Comparison of ENCODE assay signal across 11 mouse cellular contexts in the genomic region with DNA sequence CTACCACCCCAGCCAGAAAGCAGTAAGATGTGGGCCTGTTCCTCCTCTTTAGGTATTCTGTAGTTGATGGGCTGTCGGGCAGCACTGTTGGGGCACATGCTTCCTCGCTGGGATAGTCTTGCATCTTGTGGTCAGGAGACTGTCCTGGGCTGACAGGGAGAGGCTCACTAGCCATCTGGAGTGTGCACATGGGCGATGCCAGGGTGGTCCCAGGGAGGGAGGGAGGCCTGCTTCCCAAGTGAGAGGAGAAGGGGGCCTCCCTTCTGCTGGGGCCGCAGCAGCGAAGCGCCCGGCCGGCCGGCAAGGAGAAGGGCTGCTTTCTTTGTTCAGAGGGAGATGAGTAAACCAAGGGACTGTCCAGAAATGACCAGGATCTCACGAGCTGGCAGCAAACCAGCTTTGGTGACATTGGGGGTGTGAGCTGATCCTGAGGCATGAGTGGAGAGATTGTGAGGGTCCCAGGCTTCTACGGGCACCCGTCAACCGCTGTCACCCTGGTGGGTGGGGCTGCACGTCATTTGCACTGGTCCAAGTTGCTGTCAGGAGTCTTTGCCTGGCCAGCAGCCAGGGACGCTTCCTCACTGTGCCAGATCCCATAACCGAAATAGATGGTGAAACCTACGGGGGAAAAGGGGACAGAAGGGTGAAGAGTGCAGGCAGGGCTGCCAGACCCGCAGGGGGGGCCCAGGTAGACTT.
DNase-seq lines count a peak whose midpoint lies in the region; ATAC-seq and TF ChIP-seq lines count a peak whose summit lies in the region.
"Had no signal": no experiment of that assay in that cellular context is flagged by ENCODE, and none has a peak within 500 bp of the region (broad histone marks: within the 10 kb centered on the region; RNA-seq: fewer than 3 reads in every experiment).

No protein-coding gene starts in this region.

- H3K27me3 ChIP-seq in heart, embryonic 13.5 days (replicated peaks): no peaks in the 10 kb centered on the region
- no peaks in the 10 kb centered on the region for H3K27me3 ChIP-seq in liver, embryonic 13.5 days
- H3K27me3 ChIP-seq in liver, embryonic 11.5 days (replicated peaks; ENCODE audit: control insufficient read depth, insufficient read depth, low read length): no peaks in the 10 kb centered on the region
- H3K27me3 ChIP-seq in E14TG2a.4 (ENCODE audit: insufficient read depth, low read length): no peaks in the 10 kb centered on the region
- no peaks in the 10 kb centered on the region for H3K27me3 ChIP-seq in hindbrain, postnatal 0 days (ENCODE audit: insufficient read depth, low read length)
- H3K27me3 ChIP-seq: kidney, embryonic 15.5 days had no signal

- no peak for TF ChIP-seq CTCF in E14TG2a.4 (conservative IDR thresholded peaks at IDR 0.05; ENCODE audit: low read length)
- no peak for TF ChIP-seq CTCF in hindbrain, postnatal 0 days (IDR thresholded peaks at IDR 0.05; ENCODE audit: low read depth)

- intact Hi-C loops in left cerebral cortex, postnatal 25 days (cut with DNase I): loop anchor here (1.0 to 10.0 kb wide), 3 partner anchors 119 to 459 kb away; no protein-coding TSS in a partner anchor

- H3K9me3 ChIP-seq in heart, embryonic 13.5 days: no peaks in the 10 kb centered on the region
- H3K9me3 ChIP-seq in liver, embryonic 13.5 days (replicated peaks): no peaks in the 10 kb centered on the region
- H3K9me3 ChIP-seq in liver, embryonic 11.5 days (ENCODE audit: control insufficient read depth, low read length): no peaks in the 10 kb centered on the region
- no peaks in the 10 kb centered on the region for H3K9me3 ChIP-seq in E14TG2a.4 (ENCODE audit: low read length)
- no peaks in the 10 kb centered on the region for H3K9me3 ChIP-seq in hindbrain, postnatal 0 days (ENCODE audit: low read length)
- H3K9me3 ChIP-seq: kidney, embryonic 15.5 days had no signal

- no peak overlapping the region for H3K4me2 ChIP-seq in heart, embryonic 13.5 days
- H3K4me2 ChIP-seq in liver, embryonic 13.5 days: no peak overlapping the region
- H3K4me2 ChIP-seq in liver, embryonic 11.5 days: no peak overlapping the region
- no peak overlapping the region for H3K4me2 ChIP-seq in hindbrain, postnatal 0 days (ENCODE audit: low read depth, low read length)
- H3K4me2 ChIP-seq: kidney, embryonic 15.5 days had no signal

- DNase-seq in heart, adult 8-10 months (ENCODE audit: low spot score): no peak
- DNase-seq in liver, embryonic 13.5 days: no peak
- DNase-seq in liver, embryonic 11.5 days (ENCODE audit: low spot score): no peak
- peak; percentile 53 for DNase-seq in hindbrain, postnatal 0 days (ENCODE audit: low spot score)
- no peak for DNase-seq in urinary bladder, postnatal 14 days (ENCODE audit: low spot score)
- no peak for DNase-seq in left cerebral cortex, postnatal 25 days (ENCODE audit: low spot score in 2 of 2)

- no peak overlapping the region for H3K4me3 ChIP-seq in heart, embryonic 13.5 days
- H3K4me3 ChIP-seq in liver, embryonic 13.5 days (replicated peaks): no peak overlapping the region
- no peak overlapping the region for H3K4me3 ChIP-seq in liver, embryonic 11.5 days (ENCODE audit: low read depth, low read length)
- H3K4me3 ChIP-seq in E14TG2a.4 (replicated peaks; ENCODE audit: low read length): peak overlapping the region; percentile 32; the same call in 1 of the 2 replicates
- H3K4me3 ChIP-seq in hindbrain, postnatal 0 days (ENCODE audit: low read length): no peak overlapping the region
- H3K4me3 ChIP-seq: kidney, embryonic 15.5 days; layer of hippocampus, adult 2 months; myocyte had no signal

- no peak for ATAC-seq in heart, embryonic 13.5 days (ENCODE audit: extremely low read depth, insufficient number of reproducible peaks, low FRiP score, low TSS enrichment)
- 0 out of 2 replicates have a peak, but pooled peaks have one; percentile 5 for ATAC-seq in liver, embryonic 13.5 days (ENCODE audit: low read depth)
- ATAC-seq in liver, embryonic 11.5 days (replicated peaks; ENCODE audit: low FRiP score): no peak
- ATAC-seq in hindbrain, postnatal 0 days: peak; percentile 69

- H3K27ac ChIP-seq in heart, embryonic 13.5 days (replicated peaks): 0 out of 2 replicates have a peak overlapping the region, but pooled peaks have one; percentile 28
- H3K27ac ChIP-seq in liver, embryonic 13.5 days: no peak overlapping the region
- H3K27ac ChIP-seq in liver, embryonic 11.5 days (ENCODE audit: low read depth, low read length): no peak overlapping the region
- H3K27ac ChIP-seq in hindbrain, postnatal 0 days: peak overlapping the region; percentile 45; the same call in 1 of the 2 replicates
- H3K27ac ChIP-seq: kidney, embryonic 15.5 days; layer of hippocampus, adult 2 months had no signal

- peak overlapping the region; percentile 62; the same call in 1 of the 2 replicates for H3K9ac ChIP-seq in heart, embryonic 13.5 days
- no peak overlapping the region for H3K9ac ChIP-seq in liver, embryonic 13.5 days
- no peak overlapping the region for H3K9ac ChIP-seq in liver, embryonic 11.5 days (ENCODE audit: low read depth, low read length)
- H3K9ac ChIP-seq in hindbrain, postnatal 0 days (replicated peaks; ENCODE audit: low read length): no peak overlapping the region
- H3K9ac ChIP-seq: kidney, embryonic 15.5 days had no signal

- H3K36me3 ChIP-seq in heart, embryonic 13.5 days: peaks cover 72% of the 10 kb centered on the region
- H3K36me3 ChIP-seq in liver, embryonic 13.5 days: peaks cover 69% of the 10 kb centered on the region
- peaks cover 18% of the 10 kb centered on the region for H3K36me3 ChIP-seq in liver, embryonic 11.5 days (ENCODE audit: control insufficient read depth, insufficient read depth, low read length)
- peaks cover 68% of the 10 kb centered on the region for H3K36me3 ChIP-seq in E14TG2a.4 (ENCODE audit: insufficient read depth, low read length)
- H3K36me3 ChIP-seq in hindbrain, postnatal 0 days (ENCODE audit: insufficient read depth, low read length): peaks cover 13% of the 10 kb centered on the region; the same call in 1 of the 2 replicates

- 72% methylated on average over 18 of the region's 18 CpGs for WGBS in heart, embryonic 13.5 days
- WGBS in liver, embryonic 13.5 days (ENCODE audit: insufficient replicate concordance): 91% methylated on average over 18 of the region's 18 CpGs
- WGBS in liver, embryonic 11.5 days: 90% methylated on average over 18 of the region's 18 CpGs
- WGBS in hindbrain, postnatal 0 days: 65% methylated on average over 18 of the region's 18 CpGs

- peaks cover 22% of the 10 kb centered on the region for H3K4me1 ChIP-seq in heart, embryonic 13.5 days
- H3K4me1 ChIP-seq in liver, embryonic 13.5 days (replicated peaks): peaks cover 7% of the 10 kb centered on the region
- H3K4me1 ChIP-seq in liver, embryonic 11.5 days (replicated peaks; ENCODE audit: control insufficient read depth, insufficient read depth, low read length): no peaks in the 10 kb centered on the region; the same call in 1 of the 2 replicates
- H3K4me1 ChIP-seq in E14TG2a.4 (replicated peaks; ENCODE audit: low read depth, low read length): peaks cover 35% of the 10 kb centered on the region
- H3K4me1 ChIP-seq in hindbrain, postnatal 0 days (ENCODE audit: insufficient read depth, low read length): no peaks in the 10 kb centered on the region

Comparison
In these comparisons a context has a peak if more than half of its experiments do, and no peak if none do; other contexts are left out.
1. ATAC-seq: peak in liver, embryonic 13.5 days (single experiment) and hindbrain, postnatal 0 days (single experiment); none in heart, embryonic 13.5 days (single experiment) and liver, embryonic 11.5 days (single experiment).
2. H3K27ac ChIP-seq: peak in heart, embryonic 13.5 days (single experiment) and hindbrain, postnatal 0 days (single experiment); none in liver, embryonic 13.5 days (single experiment) and liver, embryonic 11.5 days (single experiment).